Mouse (Mus musculus) neural tube, embryonic 13.5 days (tissue): ENCODE results near the gene Spint3. TPM values are rescaled to one million over a fixed set of nuclear protein-coding genes. Genes with fewer than 3 reads are reported as not detected.

Source experiments
- ATAC-seq: fragments of 200-750 bp; cut with Nextera tagmentation; 2 replicates; pipeline ENCODE4 v1.8.0; 2017; ENCODE audit warnings: low read depth, mild to moderate bottlenecking, moderate TSS enrichment, moderate library complexity
- H3K27ac ChIP-seq: fragments of 300-500 bp; sonication (generic); replicated peaks from 2 replicates; pipeline ENCODE4 v1.5.1; 2015; ENCODE audit warnings: moderate library complexity, mild to moderate bottlenecking, inconsistent platforms
- H3K27me3 ChIP-seq: fragments of 300-500 bp; sonication (generic); 2 replicates; pipeline ENCODE4 v1.6.1; 2015; ENCODE audit warnings: mild to moderate bottlenecking, inconsistent platforms
- H3K36me3 ChIP-seq: fragments of 300-500 bp; sonication (generic); 2 replicates; pipeline ENCODE4 v1.6.1; 2015; ENCODE audit warnings: mild to moderate bottlenecking, inconsistent platforms
- H3K4me1 ChIP-seq: fragments of 300-500 bp; sonication (generic); replicated peaks from 2 replicates; pipeline ENCODE4 v1.6.1; 2015; ENCODE audit warnings: inconsistent platforms
- H3K4me2 ChIP-seq: fragments of 300-500 bp; sonication (generic); 2 replicates; pipeline ENCODE4 v1.6.1; 2015; ENCODE audit warnings: inconsistent platforms, mild to moderate bottlenecking, moderate library complexity
- H3K4me3 ChIP-seq: fragments of 300-500 bp; sonication (generic); 2 replicates; pipeline ENCODE4 v1.5.1; 2015; ENCODE audit warnings: mild to moderate bottlenecking, inconsistent platforms
- H3K9ac ChIP-seq: fragments of 300-500 bp; sonication (generic); 2 replicates; pipeline ENCODE4 v1.6.1; 2015; ENCODE audit warnings: moderate library complexity, mild to moderate bottlenecking, inconsistent platforms
- H3K9me3 ChIP-seq: fragments of 300-500 bp; sonication (generic); 2 replicates; pipeline ENCODE4 v1.6.1; 2016; ENCODE audit warnings: inconsistent platforms
- WGBS: fragments of 180-500 bp; shearing (Covaris S2); methylation state at CpG from one replicate; pipeline ENCODE4 v1.1.7; 2015; 5-methylcytosine and 5-hydroxymethylcytosine counted together
- polyA plus RNA-seq: library from polyadenylated mRNA; unstranded; fragments of >200 nt; fragmentation: Nextera tagmentation; extraction: Ambion mirVana; gene quantifications from 2 replicates; pipeline ENCODE4 v1.2.1, GENCODE M21; 2015

Gene Spint3
- polyA plus RNA-seq, 1 experiment from 2014 or later: not detected

DNA sequence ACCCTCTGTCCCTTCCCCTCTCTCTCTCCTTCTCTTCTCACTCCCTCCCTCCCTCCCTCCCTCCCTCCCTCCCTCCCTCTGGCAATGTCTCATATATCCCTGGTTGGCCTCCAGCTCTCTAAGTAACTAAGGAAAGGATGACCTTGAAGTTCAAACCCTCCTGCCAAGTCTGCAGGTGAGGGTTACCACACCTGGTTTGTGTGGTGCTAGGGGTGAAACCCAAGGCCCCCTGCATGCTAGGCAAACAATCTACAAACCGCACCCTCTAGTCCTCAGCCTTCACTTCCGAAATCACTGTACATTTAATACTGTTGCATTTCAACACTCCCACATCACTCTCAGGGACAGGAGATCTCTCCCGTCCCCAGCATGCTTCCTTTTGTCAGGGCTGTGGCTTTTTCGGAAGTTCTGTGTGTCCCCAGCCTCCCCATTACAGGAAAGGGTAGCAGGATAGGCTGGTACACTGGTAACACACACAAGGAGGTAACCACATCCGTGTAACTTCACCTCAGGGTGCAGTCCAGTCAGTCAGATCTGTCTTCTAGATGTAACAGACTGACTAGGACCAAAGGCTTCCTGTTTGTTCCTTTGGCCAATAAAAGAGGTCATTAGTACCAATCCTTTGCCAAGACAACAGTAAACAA lies 28.7 kb downstream of the Spint3 start:
- Histone ChIP-seq H3K27me3 (0 out of 2 replicates have a peak, but pooled peaks cover 3% of the 10 kb centered on the region), H3K4me1 (no peaks in the 10 kb centered on the region), H3K9me3 (no peaks in the 10 kb centered on the region), H3K36me3 (no peaks in the 10 kb centered on the region), H3K9ac (no peak overlapping the region), H3K4me3 (no peak overlapping the region), H3K4me2 (no peak overlapping the region), H3K27ac (no peak overlapping the region)
- 62% methylated on average over 5 of the region's 5 CpGs for WGBS
- no peak for ATAC-seq

DNA sequence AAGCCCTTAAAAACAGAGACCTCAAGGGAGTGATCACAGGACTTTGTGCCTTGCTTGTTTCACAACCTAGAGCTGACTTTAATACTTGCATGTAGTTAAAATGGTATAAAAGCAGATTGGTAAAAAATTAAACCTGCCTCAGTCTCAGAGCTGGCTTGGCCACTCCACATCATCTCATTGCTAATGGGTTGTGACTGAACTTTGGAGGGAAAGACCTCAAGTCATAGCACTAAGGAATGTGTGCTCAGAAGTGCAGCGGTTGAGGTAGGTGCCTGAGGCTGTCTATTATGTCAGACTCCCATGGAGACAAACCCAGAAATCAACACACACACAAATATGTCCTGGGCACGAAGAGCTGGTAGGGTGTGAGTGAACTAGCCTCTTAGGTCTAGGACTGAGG lies 29.5 kb downstream of the Spint3 start:
- H3K9ac ChIP-seq: no peak overlapping the region
- H3K27ac ChIP-seq: no peak overlapping the region
- H3K4me3 ChIP-seq: no peak overlapping the region
- no peaks in the 10 kb centered on the region for H3K4me1 ChIP-seq
- no peaks in the 10 kb centered on the region for H3K27me3 ChIP-seq
- WGBS: 82% methylated on average over 2 of the region's 2 CpGs
- H3K9me3 ChIP-seq: no peaks in the 10 kb centered on the region
- no peak for ATAC-seq
- H3K4me2 ChIP-seq: no peak overlapping the region
- H3K36me3 ChIP-seq: no peaks in the 10 kb centered on the region

- H3K27ac ChIP-seq: no peak overlapping the region
- H3K4me3 ChIP-seq: no peak overlapping the region
- H3K4me1 ChIP-seq: no peaks in the 10 kb centered on the region
- no peaks in the 10 kb centered on the region for H3K36me3 ChIP-seq
- no peak overlapping the region for H3K9ac ChIP-seq
- ATAC-seq: no peak
- no peak overlapping the region for H3K4me2 ChIP-seq
- H3K9me3 ChIP-seq: no peaks in the 10 kb centered on the region
- WGBS: 84% methylated on average over 7 of the region's 7 CpGs
- H3K27me3 ChIP-seq: no peaks in the 10 kb centered on the region
Measured at GRCm38 (mm10) chr2:164542598-164542997, 30.7 kb downstream of the Spint3 start.

DNA sequence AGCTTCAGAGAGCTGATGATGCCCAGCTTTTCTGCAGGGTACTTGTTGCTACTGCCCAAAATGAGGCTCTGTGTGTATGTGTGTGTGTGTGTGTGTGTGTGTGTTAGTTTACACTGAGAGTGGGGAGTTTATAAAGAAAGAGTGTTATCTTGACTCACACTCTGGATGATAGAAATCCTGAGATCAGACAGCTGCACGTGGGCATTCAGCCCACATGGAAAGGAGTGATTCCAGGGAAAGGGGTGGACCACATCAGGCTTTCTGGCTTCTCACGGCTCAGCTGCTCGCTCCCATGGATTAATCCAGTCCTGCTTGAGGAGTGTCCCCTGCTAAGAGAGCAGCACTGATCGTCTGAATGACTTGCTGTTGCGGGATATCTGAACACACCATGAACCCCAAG lies 31.1 kb downstream of the Spint3 start:
- no peak overlapping the region for H3K27ac ChIP-seq
- H3K4me3 ChIP-seq: no peak overlapping the region
- ATAC-seq: no peak
- no peaks in the 10 kb centered on the region for H3K9me3 ChIP-seq
- 84% methylated on average over 5 of the region's 5 CpGs for WGBS
- H3K36me3 ChIP-seq: no peaks in the 10 kb centered on the region
- H3K9ac ChIP-seq: no peak overlapping the region
- no peaks in the 10 kb centered on the region for H3K4me1 ChIP-seq
- no peaks in the 10 kb centered on the region for H3K27me3 ChIP-seq
- H3K4me2 ChIP-seq: no peak overlapping the region

DNA sequence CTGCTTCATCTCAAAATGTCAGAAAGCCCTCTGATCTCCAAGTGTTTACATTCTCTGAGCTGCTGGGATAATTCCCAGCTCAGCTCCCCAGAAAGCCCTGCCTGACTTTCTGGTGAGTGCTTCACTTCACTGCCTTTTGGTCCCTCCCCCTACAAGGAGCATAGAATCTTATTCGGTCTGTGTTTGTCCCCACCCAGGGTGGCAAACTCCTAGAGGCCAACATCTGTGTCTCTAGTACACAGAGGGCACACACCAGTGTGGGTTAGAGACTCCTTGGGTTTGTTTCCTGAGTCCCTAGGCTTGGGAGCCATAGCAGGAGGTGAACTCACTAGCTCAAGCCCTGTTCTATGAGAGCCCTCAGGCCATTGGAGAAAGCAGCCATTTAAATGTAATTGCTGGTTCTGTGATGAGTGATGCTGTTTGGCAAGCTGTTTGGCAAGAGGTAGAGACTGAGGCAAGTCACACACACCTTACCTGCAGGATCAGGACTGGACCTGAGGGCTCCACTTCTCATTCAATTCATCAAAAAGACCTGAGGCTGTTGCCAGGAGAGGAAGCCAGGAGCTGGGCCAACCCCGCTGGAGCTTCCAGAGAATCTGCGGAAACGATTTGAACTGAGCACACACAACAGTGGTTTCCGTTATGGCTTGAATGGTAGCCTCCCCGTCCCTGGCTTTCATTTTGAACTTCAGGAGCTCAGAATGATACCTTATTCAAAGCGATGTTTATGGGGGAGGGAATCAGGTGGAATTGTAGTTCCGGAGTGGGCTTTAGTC lies 32.4 kb downstream of the Spint3 start:
- 56% methylated on average over 8 of the region's 8 CpGs for WGBS

DNA sequence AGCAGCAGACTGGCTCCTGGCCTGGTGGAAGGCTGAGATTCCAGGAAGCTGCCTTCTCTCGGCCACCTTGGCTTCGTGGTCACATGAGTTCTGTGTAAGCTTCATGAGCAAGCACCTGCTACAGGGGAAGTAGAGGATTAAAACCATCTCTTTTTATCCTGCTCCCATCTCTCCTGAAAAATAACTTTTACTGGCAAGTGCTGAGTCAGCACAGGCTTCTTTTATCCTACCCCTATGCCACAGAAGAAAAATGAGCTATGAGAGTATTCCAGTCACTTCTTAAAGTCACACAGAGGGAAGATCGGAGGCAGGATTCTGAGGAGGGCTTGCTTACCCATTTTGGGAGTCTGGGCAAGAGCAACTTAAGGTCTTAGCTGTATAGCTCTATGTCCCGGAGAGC lies 36.3 kb downstream of the Spint3 start:
- Histone ChIP-seq H3K4me1 (no peaks in the 10 kb centered on the region), H3K36me3 (no peaks in the 10 kb centered on the region), H3K9ac (no peak overlapping the region), H3K9me3 (no peaks in the 10 kb centered on the region), H3K27ac (no peak overlapping the region), H3K4me2 (no peak overlapping the region), H3K27me3 (no peaks in the 10 kb centered on the region), H3K4me3 (no peak overlapping the region)
- 86% methylated on average over 4 of the region's 4 CpGs for WGBS
- no peak for ATAC-seq

More for the DNA sequence above, 32.4 kb downstream of the Spint3 start:
- Histone ChIP-seq H3K9me3 (no peaks in the 10 kb centered on the region), H3K9ac (no peak overlapping the region), H3K4me3 (no peak overlapping the region), H3K36me3 (no peaks in the 10 kb centered on the region), H3K4me1 (no peaks in the 10 kb centered on the region), H3K27ac (no peak overlapping the region), H3K27me3 (no peaks in the 10 kb centered on the region), H3K4me2 (no peak overlapping the region)
- ATAC-seq: no peak

- ATAC-seq: no peak
- 65% methylated on average over 10 of the region's 10 CpGs for WGBS
- no peak overlapping the region for H3K9ac ChIP-seq
Measured at GRCm38 (mm10) chr2:164534315-164534714, 38.9 kb downstream of the Spint3 start.

GRCm38 (mm10) chr2:164531169-164531568 lies 42.1 kb downstream of the Spint3 start:
- peaks cover 7% of the 10 kb centered on the region for H3K9me3 ChIP-seq
- WGBS: 3% methylated on average over 3 of the region's 3 CpGs

More at GRCm38 (mm10) chr2:164534315-164534714, 38.9 kb downstream of the Spint3 start:
- Histone ChIP-seq H3K27me3 (no peaks in the 10 kb centered on the region), H3K4me3 (no peak overlapping the region), H3K4me1 (no peaks in the 10 kb centered on the region), H3K36me3 (no peaks in the 10 kb centered on the region), H3K27ac (no peak overlapping the region), H3K4me2 (no peak overlapping the region), H3K9me3 (no peaks in the 10 kb centered on the region)

GRCm38 (mm10) chr2:164528557-164528956 lies 44.7 kb downstream of the Spint3 start:
- Histone ChIP-seq H3K4me2 (no peak overlapping the region), H3K9me3 (peaks cover 15% of the 10 kb centered on the region), H3K4me3 (no peak overlapping the region), H3K27me3 (no peaks in the 10 kb centered on the region), H3K36me3 (no peaks in the 10 kb centered on the region), H3K9ac (no peak overlapping the region), H3K27ac (no peak overlapping the region), H3K4me1 (no peaks in the 10 kb centered on the region)
- ATAC-seq: no peak
- WGBS: 76% methylated on average over 5 of the region's 5 CpGs

More at GRCm38 (mm10) chr2:164531169-164531568, 42.1 kb downstream of the Spint3 start:
- Histone ChIP-seq H3K9ac (no peak overlapping the region), H3K36me3 (no peaks in the 10 kb centered on the region), H3K27ac (no peak overlapping the region), H3K27me3 (no peaks in the 10 kb centered on the region), H3K4me1 (no peaks in the 10 kb centered on the region), H3K4me3 (no peak overlapping the region), H3K4me2 (no peak overlapping the region)
- ATAC-seq: no peak; the same call in 1 of the 2 replicates

DNA sequence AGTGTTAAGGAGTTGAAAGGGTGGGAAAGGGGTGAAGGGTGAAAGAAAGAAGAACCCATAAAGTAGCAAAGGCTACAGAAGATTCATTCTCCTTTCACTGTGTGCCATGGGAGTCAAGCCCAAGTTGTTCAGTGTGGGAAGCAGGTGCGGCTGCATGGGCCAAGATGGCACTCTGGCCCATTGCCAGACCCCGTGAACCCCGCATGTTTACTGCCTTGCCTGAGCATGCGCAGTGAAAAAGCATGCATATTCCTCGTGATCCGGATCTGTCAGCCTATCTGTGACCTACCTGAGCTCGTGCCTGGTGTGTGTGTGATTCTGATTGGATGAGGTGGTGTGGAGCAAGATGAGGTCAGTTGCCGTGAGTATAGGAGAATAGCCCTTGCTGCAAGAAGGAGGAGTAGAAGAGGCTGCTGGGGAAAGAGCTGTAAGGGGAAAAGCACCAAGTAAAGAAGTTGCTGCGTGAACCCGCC lies 49.9 kb downstream of the Spint3 start:
- WGBS: 78% methylated on average over 10 of the region's 10 CpGs
- Histone ChIP-seq H3K9ac (no peak overlapping the region), H3K27me3 (peaks cover 8% of the 10 kb centered on the region; the same call in 1 of the 2 replicates), H3K4me1 (peaks cover 5% of the 10 kb centered on the region; the same call in 1 of the 2 replicates), H3K4me3 (no peak overlapping the region), H3K9me3 (peaks cover 15% of the 10 kb centered on the region), H3K36me3 (no peaks in the 10 kb centered on the region), H3K4me2 (no peak overlapping the region), H3K27ac (no peak overlapping the region)
- no peak for ATAC-seq

DNA sequence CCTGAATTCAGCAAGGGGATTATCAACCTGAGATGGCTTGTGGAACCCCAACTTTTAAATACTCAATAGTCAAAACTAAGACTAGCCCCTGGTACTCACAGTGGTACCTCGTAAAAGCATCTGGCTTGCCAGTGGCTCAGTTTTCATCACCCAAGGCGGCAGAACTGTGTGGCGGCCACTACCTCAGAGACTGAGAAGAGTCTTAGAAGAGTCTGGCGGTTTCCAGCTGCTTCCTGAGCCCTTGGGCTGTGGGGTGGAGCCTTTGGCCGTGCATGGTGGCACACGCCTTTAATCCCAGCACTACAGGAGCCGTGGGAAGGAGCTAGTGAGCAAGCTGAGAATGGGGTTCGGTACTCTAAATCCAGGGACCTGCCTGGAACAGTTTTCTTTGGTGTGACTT lies 51.0 kb downstream of the Spint3 start:
- H3K9ac ChIP-seq: no peak overlapping the region
- 44% methylated on average over 8 of the region's 8 CpGs for WGBS
- H3K27ac ChIP-seq: no peak overlapping the region
- H3K4me2 ChIP-seq: no peak overlapping the region
- H3K9me3 ChIP-seq: peaks cover 15% of the 10 kb centered on the region
- H3K36me3 ChIP-seq: no peaks in the 10 kb centered on the region
- no peak overlapping the region for H3K4me3 ChIP-seq
- peaks cover 5% of the 10 kb centered on the region; the same call in 1 of the 2 replicates for H3K4me1 ChIP-seq
- no peak for ATAC-seq
- peaks cover 8% of the 10 kb centered on the region; the same call in 1 of the 2 replicates for H3K27me3 ChIP-seq

GRCm38 (mm10) chr2:164521841-164522240 lies 51.4 kb downstream of the Spint3 start:
- WGBS: 18% methylated on average over 11 of the region's 11 CpGs
- H3K27ac ChIP-seq: no peak overlapping the region
- peaks cover 14% of the 10 kb centered on the region for H3K9me3 ChIP-seq
- H3K27me3 ChIP-seq: peaks cover 8% of the 10 kb centered on the region; the same call in 1 of the 2 replicates
- H3K4me2 ChIP-seq: no peak overlapping the region
- ATAC-seq: no peak
- H3K4me3 ChIP-seq: no peak overlapping the region
- peaks cover 5% of the 10 kb centered on the region; the same call in 1 of the 2 replicates for H3K4me1 ChIP-seq
- H3K9ac ChIP-seq: no peak overlapping the region
- no peaks in the 10 kb centered on the region for H3K36me3 ChIP-seq
